Mouse (Mus musculus) lung, adult 2 months (tissue): ENCODE results near the gene Tmem211. TPM values are rescaled to one million over a fixed set of nuclear protein-coding genes. Genes with fewer than 3 reads are reported as not detected.

Experiments
- DNase-seq: peaks from one replicate; pipeline ENCODE4 v3.0.0; 2022
- H3K4me1 ChIP-seq: fragments of 200-500 bp; 2 replicates; pipeline ENCODE4 v1.6.1; 2011; ENCODE audit warnings: low read length; ENCODE audit not compliant: control insufficient read depth, insufficient read depth
- H3K4me3 ChIP-seq: fragments of 200-500 bp; replicated peaks from 2 replicates; pipeline ENCODE3; 2011; ENCODE audit warnings: low read depth, mild to moderate bottlenecking, control low read depth, low read length; ENCODE audit errors: extremely low read depth
- CTCF ChIP-seq: fragments of 200-500 bp; IDR thresholded peaks from 2 replicates; pipeline ENCODE4 v1.5.1; 2011; ENCODE audit warnings: mild to moderate bottlenecking, low read length, control low read depth; ENCODE audit not compliant: insufficient read depth
- POLR2A ChIP-seq: fragments of 200-500 bp; IDR thresholded peaks from 2 replicates; pipeline ENCODE4 v1.6.1; 2011; ENCODE audit warnings: low read depth, mild to moderate bottlenecking, control low read depth, low read length, borderline replicate concordance; ENCODE audit errors: extremely low read depth
- WGBS: fragments of 180-500 bp; shearing (Covaris S2); methylation state at CpG from one replicate; pipeline ENCODE4 v1.1.7; 2018; 5-methylcytosine and 5-hydroxymethylcytosine counted together
- polyA plus RNA-seq: library from polyadenylated mRNA; depleted of rRNA; stranded (reverse); fragments of >200 nt; gene quantifications from 2 replicates; pipeline ENCODE4 v1.2.3, GENCODE M21; 2012

Tmem211 gene
- polyA plus RNA-seq, 1 experiment: 0.08 TPM

DNA sequence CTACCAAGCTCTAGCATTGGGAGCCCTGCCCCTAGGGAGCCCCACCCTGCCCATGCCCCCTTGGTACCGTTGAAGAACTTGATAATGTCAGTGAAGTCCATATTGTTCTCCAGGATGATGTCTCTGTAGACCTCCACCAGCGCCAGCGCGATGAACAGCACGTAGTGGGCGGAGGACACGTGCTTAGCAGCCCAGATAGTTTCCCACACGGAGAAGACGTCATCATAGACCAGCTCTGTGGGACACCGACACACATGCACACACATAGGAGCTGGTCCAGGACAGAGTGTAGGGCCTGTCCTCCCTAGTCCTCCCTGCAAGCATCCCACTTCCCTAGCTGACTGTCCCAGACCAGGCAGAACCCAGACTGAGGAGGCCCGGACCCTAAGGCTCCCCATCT, 24.1 kb downstream of the Tmem211 start:
- no peak overlapping the region for H3K4me3 ChIP-seq
- TF ChIP-seq CTCF (no peak), POLR2A (no peak)
- H3K4me1 ChIP-seq: no peaks in the 10 kb centered on the region
- 91% methylated on average over 11 of the region's 11 CpGs for WGBS
- no peak for DNase-seq

GRCm38 (mm10) chr5:113265637-113266036, 38.9 kb downstream of the Tmem211 start:
- no peak for DNase-seq
- WGBS: 87% methylated on average over 8 of the region's 8 CpGs
- H3K4me3 ChIP-seq: no peak overlapping the region
- no peak for TF ChIP-seq CTCF
- TF ChIP-seq POLR2A: no peak
- H3K4me1 ChIP-seq: no peaks in the 10 kb centered on the region

GRCm38 (mm10) chr5:113268246-113268645, 41.5 kb downstream of the Tmem211 start:
- no peak for DNase-seq
- TF ChIP-seq CTCF: no peak
- no peak for TF ChIP-seq POLR2A
- Histone ChIP-seq H3K4me3 (no peak overlapping the region), H3K4me1 (no peaks in the 10 kb centered on the region)

GRCm38 (mm10) chr5:113270043-113270442, 43.3 kb downstream of the Tmem211 start:
- DNase-seq: no peak
- WGBS: 79% methylated on average over 3 of the region's 3 CpGs
- Histone ChIP-seq H3K4me3 (no peak overlapping the region), H3K4me1 (no peaks in the 10 kb centered on the region)
- TF ChIP-seq CTCF (no peak), POLR2A (no peak)

- TF ChIP-seq CTCF (no peak), POLR2A (no peak)
- Histone ChIP-seq H3K4me1 (no peaks in the 10 kb centered on the region), H3K4me3 (no peak overlapping the region)
- 62% methylated on average over 11 of the region's 11 CpGs for WGBS
- no peak for DNase-seq
Measured at GRCm38 (mm10) chr5:113271207-113271811, 44.6 kb downstream of the Tmem211 start.

DNA sequence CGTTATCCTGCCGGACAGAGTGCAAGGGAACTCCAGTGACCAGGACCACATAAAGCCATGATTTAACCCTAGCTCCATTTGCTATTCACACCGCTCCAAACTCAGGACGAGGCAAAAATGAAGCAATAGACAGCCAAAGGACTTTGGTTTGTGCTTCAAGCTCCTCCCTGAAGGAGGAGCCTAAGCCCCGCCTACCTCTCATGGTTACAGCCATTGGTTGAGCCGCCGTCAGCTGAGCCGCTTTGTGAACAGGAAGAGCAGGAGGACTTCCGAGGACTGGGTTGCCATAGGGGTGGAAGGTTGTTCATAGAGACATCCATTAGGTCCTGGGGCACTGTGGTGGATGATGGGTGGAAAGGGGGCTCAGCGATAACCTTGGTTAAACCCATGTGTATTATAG, 49.1 kb downstream of the Tmem211 start:
- DNase-seq: no peak
- WGBS: 69% methylated on average over 10 of the region's 10 CpGs
- Histone ChIP-seq H3K4me1 (no peaks in the 10 kb centered on the region), H3K4me3 (no peak overlapping the region)
- TF ChIP-seq CTCF: no peak
- TF ChIP-seq POLR2A: no peak

DNA sequence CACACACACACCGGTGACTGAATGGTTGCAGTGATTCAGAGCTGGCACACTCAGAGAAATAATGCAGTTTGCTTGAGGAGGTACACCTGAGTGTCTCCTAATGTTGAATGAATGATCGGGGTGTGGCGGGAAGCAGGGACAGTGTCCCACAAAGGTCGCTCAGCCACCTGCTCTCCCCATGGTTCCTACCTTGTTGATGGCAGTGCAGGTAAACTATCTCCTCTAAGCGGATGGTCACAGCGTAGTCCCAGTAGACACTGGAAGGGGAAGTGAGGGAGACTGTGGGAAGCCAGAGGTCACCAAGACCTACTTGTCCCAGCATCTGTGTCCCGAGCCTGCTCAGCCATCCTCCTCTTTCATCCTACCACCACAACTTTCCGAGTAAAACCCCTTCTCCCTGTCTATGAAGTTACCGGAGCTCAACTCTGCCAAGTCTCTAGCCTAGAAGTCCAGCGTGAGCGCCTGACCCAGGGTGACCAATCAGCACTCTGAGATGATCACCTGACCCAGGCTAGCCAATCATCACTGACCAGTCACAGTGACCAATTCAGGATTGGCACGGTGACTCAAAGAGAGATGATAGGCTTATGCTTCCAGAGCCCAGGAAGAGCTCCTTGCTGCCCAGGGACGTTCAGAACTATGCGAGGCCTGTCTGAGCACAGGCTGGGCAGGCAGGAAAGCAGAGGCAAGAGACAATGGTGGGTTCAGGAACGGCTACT, 53.6 kb downstream of the Tmem211 start:
- DNase-seq: peak; percentile 42
- no peaks in the 10 kb centered on the region for H3K4me1 ChIP-seq
- 33% methylated on average over 15 of the region's 15 CpGs for WGBS
- peak overlapping the region; percentile 53 for H3K4me3 ChIP-seq
- TF ChIP-seq CTCF (no peak), POLR2A (no peak)

DNA sequence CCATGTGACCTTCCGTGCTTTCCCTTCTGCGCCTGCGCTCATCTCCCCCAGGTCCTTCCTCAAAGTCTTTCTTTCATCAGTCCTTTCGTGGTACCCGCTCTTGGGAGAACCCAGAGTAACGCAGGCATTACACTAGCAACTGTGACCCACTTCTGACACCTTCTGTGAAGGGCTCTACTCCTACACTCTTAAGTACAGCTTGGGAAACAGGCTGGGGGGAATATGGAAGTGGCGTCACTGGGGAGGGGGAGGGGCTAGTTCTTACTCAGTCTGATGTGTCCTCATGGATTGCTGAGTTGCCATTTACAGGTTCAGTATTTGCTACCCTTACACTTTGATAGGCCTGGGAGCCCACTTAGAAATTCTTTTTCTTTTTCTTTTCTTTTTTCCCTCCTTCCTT, 54.8 kb downstream of the Tmem211 start:
- Histone ChIP-seq H3K4me3 (no peak overlapping the region), H3K4me1 (no peaks in the 10 kb centered on the region)
- TF ChIP-seq CTCF (no peak), POLR2A (no peak)
- DNase-seq: no peak
- 83% methylated on average over 7 of the region's 7 CpGs for WGBS

DNA sequence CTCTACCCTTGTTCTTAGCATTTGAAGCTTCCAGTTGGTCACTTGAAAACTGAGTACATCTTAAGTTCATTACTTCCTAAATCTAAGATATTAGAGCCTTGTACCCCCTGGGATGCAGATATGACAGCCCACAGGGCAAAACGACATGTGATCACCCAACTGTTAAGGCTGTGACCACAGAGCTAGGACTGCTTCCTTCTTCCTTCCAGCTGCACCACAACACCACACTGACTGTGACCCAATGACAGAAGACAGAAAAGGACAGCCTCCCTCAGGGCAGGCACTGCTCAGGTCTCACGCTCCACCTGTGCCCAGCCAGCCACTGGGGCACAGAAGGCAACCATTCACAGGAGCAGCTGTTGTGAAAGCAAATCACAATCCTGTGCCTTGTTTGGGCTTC, 57.0 kb downstream of the Tmem211 start:
- TF ChIP-seq CTCF: no peak
- TF ChIP-seq POLR2A: no peak
- Histone ChIP-seq H3K4me1 (no peaks in the 10 kb centered on the region), H3K4me3 (no peak overlapping the region)
- no peak for DNase-seq
- 68% methylated on average over 2 of the region's 2 CpGs for WGBS

GRCm38 (mm10) chr5:113285541-113285940, 58.8 kb downstream of the Tmem211 start:
- no peak for DNase-seq
- 54% methylated on average over 16 of the region's 16 CpGs for WGBS
- no peak overlapping the region for H3K4me3 ChIP-seq
- no peaks in the 10 kb centered on the region for H3K4me1 ChIP-seq
- TF ChIP-seq CTCF: no peak
- TF ChIP-seq POLR2A: no peak
